Mouse (Mus musculus) lung, adult 2 months (tissue): ENCODE results near the gene Aamp. TPM values are rescaled to one million over a fixed set of nuclear protein-coding genes. Genes with fewer than 3 reads are reported as not detected.

Source experiments
- DNase-seq: peaks from one replicate; pipeline ENCODE4 v3.0.0; 2022
- H3K4me1 ChIP-seq: fragments of 200-500 bp; 2 replicates; pipeline ENCODE4 v1.6.1; 2011; ENCODE audit warnings: low read length; ENCODE audit not compliant: control insufficient read depth, insufficient read depth
- H3K4me3 ChIP-seq: fragments of 200-500 bp; replicated peaks from 2 replicates; pipeline ENCODE3; 2011; ENCODE audit warnings: low read depth, mild to moderate bottlenecking, control low read depth, low read length; ENCODE audit errors: extremely low read depth
- CTCF ChIP-seq: fragments of 200-500 bp; IDR thresholded peaks from 2 replicates; pipeline ENCODE4 v1.5.1; 2011; ENCODE audit warnings: mild to moderate bottlenecking, low read length, control low read depth; ENCODE audit not compliant: insufficient read depth
- POLR2A ChIP-seq: fragments of 200-500 bp; IDR thresholded peaks from 2 replicates; pipeline ENCODE4 v1.6.1; 2011; ENCODE audit warnings: low read depth, mild to moderate bottlenecking, control low read depth, low read length, borderline replicate concordance; ENCODE audit errors: extremely low read depth
- WGBS: fragments of 180-500 bp; shearing (Covaris S2); methylation state at CpG from one replicate; pipeline ENCODE4 v1.1.7; 2018; 5-methylcytosine and 5-hydroxymethylcytosine counted together
- polyA plus RNA-seq: library from polyadenylated mRNA; depleted of rRNA; stranded (reverse); fragments of >200 nt; gene quantifications from 2 replicates; pipeline ENCODE4 v1.2.3, GENCODE M21; 2012; rRNA removed

Aamp gene
- polyA plus RNA-seq, 1 experiment = 172 TPM

- H3K4me1 ChIP-seq = peaks cover 34% of the 10 kb centered on the region
- no peak for DNase-seq
- WGBS = 25% methylated on average over 4 of the region's 4 CpGs
- no peak overlapping the region for H3K4me3 ChIP-seq
- TF ChIP-seq POLR2A (no peak), CTCF (no peak)
These were observed 43.7 kb downstream of the Aamp start for GRCm38 (mm10) chr1:74240832-74241231.

GRCm38 (mm10) chr1:74240311-74240710 is 44.2 kb downstream of the Aamp start:
- Histone ChIP-seq H3K4me3 (no peak overlapping the region), H3K4me1 (peaks cover 33% of the 10 kb centered on the region)
- 19% methylated on average over 6 of the region's 6 CpGs for WGBS

GRCm38 (mm10) chr1:74239618-74240017 is 44.9 kb downstream of the Aamp start:
- WGBS = 16% methylated on average over 11 of the region's 11 CpGs
- no peak for TF ChIP-seq POLR2A
- no peak for TF ChIP-seq CTCF
- Histone ChIP-seq H3K4me3 (no peak overlapping the region), H3K4me1 (peaks cover 30% of the 10 kb centered on the region)
- DNase-seq = peak; percentile 23

More at GRCm38 (mm10) chr1:74240311-74240710, 44.2 kb downstream of the Aamp start:
- DNase-seq = no peak
- no peak for TF ChIP-seq CTCF
- no peak for TF ChIP-seq POLR2A

- H3K4me3 ChIP-seq = no peak overlapping the region
- TF ChIP-seq POLR2A (no peak), CTCF (no peak)
- no peak for DNase-seq
- peaks cover 26% of the 10 kb centered on the region for H3K4me1 ChIP-seq
- 21% methylated on average over 7 of the region's 7 CpGs for WGBS
These were observed 45.4 kb downstream of the Aamp start for GRCm38 (mm10) chr1:74239162-74239561.

- H3K4me3 ChIP-seq = peak overlapping the region; percentile 41
- TF ChIP-seq POLR2A = no peak
- TF ChIP-seq CTCF = no peak
- H3K4me1 ChIP-seq = peaks cover 25% of the 10 kb centered on the region
- no peak for DNase-seq
- 28% methylated on average over 1 of the region's 1 CpGs for WGBS
These were observed 46.4 kb downstream of the Aamp start for GRCm38 (mm10) chr1:74238136-74238535.

- TF ChIP-seq POLR2A = no peak
- no peak for TF ChIP-seq CTCF
- Histone ChIP-seq H3K4me3 (peak overlapping the region; percentile 41), H3K4me1 (peaks cover 25% of the 10 kb centered on the region)
- WGBS = 9% methylated on average over 5 of the region's 5 CpGs
- no peak for DNase-seq
These were observed 46.9 kb downstream of the Aamp start for GRCm38 (mm10) chr1:74237671-74238070.

GRCm38 (mm10) chr1:74236590-74237317 is 47.8 kb downstream of the Aamp start:
- peak; percentile 28; the same call in 1 of the 2 replicates for TF ChIP-seq POLR2A
- no peak for TF ChIP-seq CTCF
- H3K4me1 ChIP-seq = peaks cover 19% of the 10 kb centered on the region
- under 1% methylated on average over 53 of the region's 57 CpGs for WGBS
- peak overlapping the region; percentile 81 for H3K4me3 ChIP-seq
- DNase-seq = peak; percentile 60

GRCm38 (mm10) chr1:74235938-74236589 is 48.5 kb downstream of the Aamp start, which contains the start of gene Arpc2:
Gene Arpc2, plus strand, starts transcription at chr1:74236084.
- peaks cover 16% of the 10 kb centered on the region for H3K4me1 ChIP-seq
- peak; percentile 99 for TF ChIP-seq POLR2A
- no peak for TF ChIP-seq CTCF
- DNase-seq = peak; percentile 97
- H3K4me3 ChIP-seq = peak within 1 kb of the TSS; percentile 81
- 3% methylated on average over 40 of the region's 55 CpGs for WGBS

GRCm38 (mm10) chr1:74230992-74231391 is 53.5 kb downstream of the Aamp start:
- TF ChIP-seq CTCF (no peak), POLR2A (no peak)
- DNase-seq = no peak
- 71% methylated on average over 1 of the region's 1 CpGs for WGBS
- no peak overlapping the region for H3K4me3 ChIP-seq
- peaks cover 4% of the 10 kb centered on the region; the same call in 1 of the 2 replicates for H3K4me1 ChIP-seq

GRCm38 (mm10) chr1:74229942-74230341 is 54.6 kb downstream of the Aamp start:
- H3K4me1 ChIP-seq = peaks cover 4% of the 10 kb centered on the region; the same call in 1 of the 2 replicates
- 43% methylated on average over 2 of the region's 2 CpGs for WGBS
- TF ChIP-seq POLR2A (no peak), CTCF (no peak)
- no peak for DNase-seq
- H3K4me3 ChIP-seq = no peak overlapping the region

Other genes with a start within 250 kb of the Aamp start
- 781 and 1,078 TPM in 2 replicates for gene Tns1, start 160.3 kb downstream of the Aamp start, polyA plus RNA-seq
- gene Rufy4, start 159.2 kb downstream of the Aamp start, polyA plus RNA-seq = 1.4 and 1.6 TPM in 2 replicates
- gene Cxcr2, start 130.7 kb downstream of the Aamp start, polyA plus RNA-seq = 3.2 and 6.4 TPM in 2 replicates
- gene Cxcr1, start 90.1 kb downstream of the Aamp start, polyA plus RNA-seq = 0.43 and 1.5 TPM in 2 replicates
- 177 and 180 TPM in 2 replicates for gene Arpc2, start 48.7 kb downstream of the Aamp start, polyA plus RNA-seq
- gene Gpbar1, start 6.2 kb downstream of the Aamp start, polyA plus RNA-seq = 0.18 and 0.22 TPM in 2 replicates
- 63.0 and 63.5 TPM in 2 replicates for gene Pnkd, start 192 bp upstream of the Aamp start, polyA plus RNA-seq
- 567 and 655 TPM in 2 replicates for gene Tmbim1, start 20.9 kb upstream of the Aamp start, polyA plus RNA-seq
- gene Catip, start 77.4 kb upstream of the Aamp start, polyA plus RNA-seq = 10.2 TPM in 2 replicates
- gene Slc11a1, start 90.5 kb upstream of the Aamp start, polyA plus RNA-seq = 33.3 and 41.8 TPM in 2 replicates
- gene Ctdsp1, start 106.8 kb upstream of the Aamp start, polyA plus RNA-seq = 197 and 200 TPM in 2 replicates
- 0.31 and 1.1 TPM in 2 replicates for gene Vil1, start 124.6 kb upstream of the Aamp start, polyA plus RNA-seq
- gene Cnot9, start 221.3 kb upstream of the Aamp start, polyA plus RNA-seq = 10.4 and 14.3 TPM in 2 replicates